Mouse (Mus musculus): ENCODE results near the gene Tlr4. TPM values are rescaled to one million over a fixed set of nuclear protein-coding genes. Genes with fewer than 3 reads are reported as not detected.

Gene Tlr4
- polyA plus RNA-seq, 1 experiment from 2014 or later, result 1.2 TPM

- Histone ChIP-seq H3K27ac (no peak overlapping the region), H3K4me2 (replicated peaks) (no peak overlapping the region), H3K9me3 (no peaks in the 10 kb centered on the region), H3K9ac (no peak overlapping the region), H3K36me3 (no peaks in the 10 kb centered on the region), H3K4me3 (replicated peaks) (no peak overlapping the region), H3K27me3 (replicated peaks) (no peaks in the 10 kb centered on the region), H3K4me1 (replicated peaks) (no peaks in the 10 kb centered on the region)
- WGBS, result 74% methylated on average over 3 of the region's 3 CpGs
- 0 out of 2 replicates have a peak, but pooled peaks have one; percentile 28 for ATAC-seq
These were observed 24.6 kb downstream of the Tlr4 start for GRCm38 (mm10) chr4:66852011-66852410.

- Histone ChIP-seq H3K4me3 (replicated peaks) (no peak overlapping the region), H3K4me1 (replicated peaks) (no peaks in the 10 kb centered on the region), H3K27me3 (replicated peaks) (no peaks in the 10 kb centered on the region), H3K27ac (no peak overlapping the region), H3K36me3 (no peaks in the 10 kb centered on the region), H3K9me3 (no peaks in the 10 kb centered on the region), H3K4me2 (replicated peaks) (no peak overlapping the region), H3K9ac (no peak overlapping the region)
- no peak for ATAC-seq
- WGBS, result 93% methylated on average over 1 of the region's 1 CpGs
These were observed 29.6 kb downstream of the Tlr4 start for GRCm38 (mm10) chr4:66856992-66857391.

GRCm38 (mm10) chr4:66869919-66870318 is 42.5 kb downstream of the Tlr4 start:
- H3K4me3 ChIP-seq (replicated peaks), result no peak overlapping the region
- H3K27me3 ChIP-seq (replicated peaks), result no peaks in the 10 kb centered on the region
- H3K9ac ChIP-seq, result no peak overlapping the region
- H3K4me2 ChIP-seq (replicated peaks), result no peak overlapping the region
- WGBS, result 81% methylated on average over 7 of the region's 7 CpGs
- no peaks in the 10 kb centered on the region for H3K4me1 ChIP-seq (replicated peaks)
- no peak for ATAC-seq
- no peaks in the 10 kb centered on the region for H3K36me3 ChIP-seq
- H3K9me3 ChIP-seq, result no peaks in the 10 kb centered on the region
- H3K27ac ChIP-seq, result no peak overlapping the region

- no peak for ATAC-seq
- Histone ChIP-seq H3K27ac (no peak overlapping the region), H3K9me3 (no peaks in the 10 kb centered on the region), H3K4me1 (replicated peaks) (no peaks in the 10 kb centered on the region), H3K36me3 (no peaks in the 10 kb centered on the region), H3K27me3 (replicated peaks) (no peaks in the 10 kb centered on the region), H3K4me2 (replicated peaks) (no peak overlapping the region), H3K4me3 (replicated peaks) (no peak overlapping the region), H3K9ac (no peak overlapping the region)
- 85% methylated on average over 5 of the region's 5 CpGs for WGBS
These were observed 44.6 kb downstream of the Tlr4 start for GRCm38 (mm10) chr4:66872026-66872425.

GRCm38 (mm10) chr4:66873342-66873741 is 46.0 kb downstream of the Tlr4 start:
- Histone ChIP-seq H3K4me3 (replicated peaks) (no peak overlapping the region), H3K27me3 (replicated peaks) (no peaks in the 10 kb centered on the region), H3K4me1 (replicated peaks) (no peaks in the 10 kb centered on the region), H3K4me2 (replicated peaks) (no peak overlapping the region), H3K27ac (no peak overlapping the region), H3K9ac (no peak overlapping the region), H3K9me3 (no peaks in the 10 kb centered on the region), H3K36me3 (no peaks in the 10 kb centered on the region)
- no peak for ATAC-seq

GRCm38 (mm10) chr4:66875751-66876150 is 48.4 kb downstream of the Tlr4 start:
- H3K9me3 ChIP-seq, result no peaks in the 10 kb centered on the region
- no peak overlapping the region for H3K27ac ChIP-seq
- no peaks in the 10 kb centered on the region for H3K36me3 ChIP-seq
- ATAC-seq, result no peak
- H3K27me3 ChIP-seq (replicated peaks), result no peaks in the 10 kb centered on the region
- no peak overlapping the region for H3K4me2 ChIP-seq (replicated peaks)
- H3K9ac ChIP-seq, result no peak overlapping the region
- WGBS, result 57% methylated on average over 4 of the region's 4 CpGs
- H3K4me1 ChIP-seq (replicated peaks), result no peaks in the 10 kb centered on the region
- H3K4me3 ChIP-seq (replicated peaks), result no peak overlapping the region

GRCm38 (mm10) chr4:66877609-66878008 is 50.2 kb downstream of the Tlr4 start:
- H3K4me1 ChIP-seq (replicated peaks), result no peaks in the 10 kb centered on the region
- no peak overlapping the region for H3K4me2 ChIP-seq (replicated peaks)
- no peak overlapping the region for H3K4me3 ChIP-seq (replicated peaks)
- no peak overlapping the region for H3K27ac ChIP-seq
- no peak for ATAC-seq
- H3K27me3 ChIP-seq (replicated peaks), result no peaks in the 10 kb centered on the region
- no peaks in the 10 kb centered on the region for H3K36me3 ChIP-seq
- no peaks in the 10 kb centered on the region for H3K9me3 ChIP-seq
- 71% methylated on average over 11 of the region's 11 CpGs for WGBS
- no peak overlapping the region for H3K9ac ChIP-seq

GRCm38 (mm10) chr4:66881496-66881895 is 54.1 kb downstream of the Tlr4 start:
- Histone ChIP-seq H3K27me3 (replicated peaks) (no peaks in the 10 kb centered on the region), H3K9ac (no peak overlapping the region), H3K27ac (no peak overlapping the region), H3K4me2 (replicated peaks) (no peak overlapping the region), H3K4me3 (replicated peaks) (no peak overlapping the region), H3K36me3 (no peaks in the 10 kb centered on the region), H3K9me3 (no peaks in the 10 kb centered on the region), H3K4me1 (replicated peaks) (no peaks in the 10 kb centered on the region)
- 77% methylated on average over 1 of the region's 1 CpGs for WGBS
- no peak for ATAC-seq

- no peak overlapping the region for H3K4me3 ChIP-seq (replicated peaks)
- ATAC-seq, result no peak
- no peaks in the 10 kb centered on the region for H3K36me3 ChIP-seq
- no peak overlapping the region for H3K9ac ChIP-seq
- 96% methylated on average over 5 of the region's 5 CpGs for WGBS
- no peaks in the 10 kb centered on the region for H3K27me3 ChIP-seq (replicated peaks)
- H3K4me1 ChIP-seq (replicated peaks), result no peaks in the 10 kb centered on the region
- H3K27ac ChIP-seq, result no peak overlapping the region
- no peak overlapping the region for H3K4me2 ChIP-seq (replicated peaks)
- no peaks in the 10 kb centered on the region for H3K9me3 ChIP-seq
These were observed 55.9 kb downstream of the Tlr4 start for GRCm38 (mm10) chr4:66883264-66883663.

- Histone ChIP-seq H3K9ac (no peak overlapping the region), H3K36me3 (no peaks in the 10 kb centered on the region), H3K4me2 (replicated peaks) (no peak overlapping the region), H3K4me1 (replicated peaks) (no peaks in the 10 kb centered on the region), H3K27ac (no peak overlapping the region), H3K9me3 (no peaks in the 10 kb centered on the region), H3K27me3 (replicated peaks) (no peaks in the 10 kb centered on the region), H3K4me3 (replicated peaks) (no peak overlapping the region)
- 51% methylated on average over 2 of the region's 2 CpGs for whole genome bisulfite sequencing
- ATAC-seq, result no peak
These were observed 67.2 kb downstream of the Tlr4 start for GRCm38 (mm10) chr4:66894547-66894946.

GRCm38 (mm10) chr4:66894981-66895380 is 67.6 kb downstream of the Tlr4 start:
- Histone ChIP-seq H3K27me3 (replicated peaks) (no peaks in the 10 kb centered on the region), H3K9ac (no peak overlapping the region), H3K4me1 (replicated peaks) (no peaks in the 10 kb centered on the region), H3K27ac (no peak overlapping the region), H3K4me3 (replicated peaks) (no peak overlapping the region), H3K9me3 (no peaks in the 10 kb centered on the region), H3K36me3 (no peaks in the 10 kb centered on the region), H3K4me2 (replicated peaks) (no peak overlapping the region)
- 72% methylated on average over 7 of the region's 7 CpGs for WGBS
- no peak for ATAC-seq

- Histone ChIP-seq H3K4me3 (replicated peaks) (no peak overlapping the region), H3K9ac (no peak overlapping the region), H3K4me2 (replicated peaks) (no peak overlapping the region), H3K9me3 (no peaks in the 10 kb centered on the region), H3K27me3 (replicated peaks) (no peaks in the 10 kb centered on the region), H3K27ac (no peak overlapping the region), H3K4me1 (replicated peaks) (no peaks in the 10 kb centered on the region), H3K36me3 (no peaks in the 10 kb centered on the region)
- ATAC-seq, result no peak
These were observed 72.7 kb downstream of the Tlr4 start for GRCm38 (mm10) chr4:66900126-66900525.

- H3K4me2 ChIP-seq (replicated peaks), result no peak overlapping the region
- H3K27ac ChIP-seq, result no peak overlapping the region
- H3K9ac ChIP-seq, result no peak overlapping the region
- H3K36me3 ChIP-seq, result no peaks in the 10 kb centered on the region
- H3K4me3 ChIP-seq (replicated peaks), result no peak overlapping the region
- H3K4me1 ChIP-seq (replicated peaks), result no peaks in the 10 kb centered on the region
- no peaks in the 10 kb centered on the region for H3K27me3 ChIP-seq (replicated peaks)
- H3K9me3 ChIP-seq, result no peaks in the 10 kb centered on the region
- ATAC-seq, result no peak
These were observed 74.1 kb downstream of the Tlr4 start for GRCm38 (mm10) chr4:66901498-66901897.

- Histone ChIP-seq H3K27me3 (replicated peaks) (no peaks in the 10 kb centered on the region), H3K4me1 (replicated peaks) (no peaks in the 10 kb centered on the region), H3K27ac (no peak overlapping the region), H3K9me3 (no peaks in the 10 kb centered on the region), H3K9ac (no peak overlapping the region), H3K36me3 (no peaks in the 10 kb centered on the region), H3K4me2 (replicated peaks) (no peak overlapping the region), H3K4me3 (replicated peaks) (no peak overlapping the region)
- 0 out of 2 replicates have a peak, but pooled peaks have one; percentile 58 for ATAC-seq
These were observed 81.0 kb downstream of the Tlr4 start for GRCm38 (mm10) chr4:66908376-66908775.

Measured in intestine, embryonic 15.5 days (tissue).